Mouse (Mus musculus) limb, embryonic 15.5 days (tissue): Measurements from ENCODE around the gene Ap1m2. TPM values are rescaled to one million over a fixed set of nuclear protein-coding genes. Genes with fewer than 3 reads are reported as not detected.
A peak's percentile ranks its signal among the peaks of the same experiment; 100 is the strongest.

Experiments
- ATAC-seq: fragments of 200-750 bp; cut with Nextera tagmentation; 2 replicates; pipeline ENCODE4 v1.8.0; 2017; ENCODE audit warnings: low read depth, moderate TSS enrichment; ENCODE audit not compliant: insufficient number of reproducible peaks, low FRiP score, low TSS enrichment
- H3K27ac ChIP-seq: fragments of 300-500 bp; sonication (generic); 2 replicates; pipeline ENCODE4 v1.5.1; 2015; ENCODE audit warnings: moderate library complexity, mild to moderate bottlenecking, inconsistent platforms
- H3K27me3 ChIP-seq: fragments of 300-500 bp; sonication (generic); 2 replicates; pipeline ENCODE4 v1.6.1; 2015; ENCODE audit warnings: inconsistent platforms
- H3K36me3 ChIP-seq: fragments of 300-500 bp; sonication (generic); 2 replicates; pipeline ENCODE4 v1.6.1; 2015; ENCODE audit warnings: inconsistent platforms
- H3K4me1 ChIP-seq: fragments of 300-500 bp; sonication (generic); 2 replicates; pipeline ENCODE4 v1.6.1; 2015; ENCODE audit warnings: inconsistent platforms
- H3K4me2 ChIP-seq: fragments of 300-500 bp; sonication (generic); 2 replicates; pipeline ENCODE4 v1.6.1; 2015; ENCODE audit warnings: mild to moderate bottlenecking, inconsistent platforms
- H3K4me3 ChIP-seq: fragments of 300-500 bp; sonication (generic); 2 replicates; pipeline ENCODE4 v1.5.1; 2015; ENCODE audit warnings: mild to moderate bottlenecking, inconsistent platforms
- H3K9ac ChIP-seq: fragments of 300-500 bp; sonication (generic); 2 replicates; pipeline ENCODE4 v1.6.1; 2015; ENCODE audit warnings: inconsistent platforms
- H3K9me3 ChIP-seq: fragments of 300-500 bp; sonication (generic); 2 replicates; pipeline ENCODE4 v1.6.1; 2016; ENCODE audit warnings: inconsistent platforms
- WGBS: fragments of 180-500 bp; shearing (Covaris S2); methylation state at CpG from one replicate; pipeline ENCODE4 v1.1.7; 2015; 5-methylcytosine and 5-hydroxymethylcytosine counted together
- polyA plus RNA-seq: library from polyadenylated mRNA; unstranded; fragments of >200 nt; fragmentation: Nextera tagmentation; extraction: Ambion mirVana; gene quantifications from 2 replicates; pipeline ENCODE4 v1.2.1, GENCODE M21; 2015

Ap1m2 gene
- polyA plus RNA-seq: 42.3 and 43.2 TPM in 2 replicates

- H3K27ac ChIP-seq: no peak within 1 kb of the TSS
- H3K9me3 ChIP-seq: no peaks in the 10 kb centered on the region
- ATAC-seq: no peak
- 14% methylated on average over 32 of the region's 35 CpGs for WGBS
- H3K36me3 ChIP-seq: no peaks in the 10 kb centered on the region
- H3K4me3 ChIP-seq: peak within 1 kb of the TSS; percentile 33
- peaks cover 17% of the 10 kb centered on the region for H3K27me3 ChIP-seq
- H3K4me2 ChIP-seq: peak within 1 kb of the TSS; percentile 7
- peaks cover 20% of the 10 kb centered on the region for H3K4me1 ChIP-seq
- no peak within 1 kb of the TSS; the same call in 1 of the 2 replicates for H3K9ac ChIP-seq
These were observed at the start of gene Ap1m2 for GRCm38 (mm10) chr9:21312134-21312533. TSS of gene Ap1m2 (minus strand) at chr9:21312337.

- Histone ChIP-seq H3K9me3 (no peaks in the 10 kb centered on the region), H3K4me2 (no peak overlapping the region), H3K27ac (no peak overlapping the region), H3K9ac (no peak overlapping the region), H3K4me1 (peaks cover 13% of the 10 kb centered on the region; the same call in 1 of the 2 replicates), H3K4me3 (no peak overlapping the region), H3K27me3 (peaks cover 5% of the 10 kb centered on the region; the same call in 1 of the 2 replicates), H3K36me3 (peaks cover 35% of the 10 kb centered on the region)
- WGBS: 0% methylated on average over 1 of the region's 1 CpGs
- ATAC-seq: peak; percentile 20; the same call in 1 of the 2 replicates
These were observed 45.0 kb upstream of the Ap1m2 start for GRCm38 (mm10) chr9:21356981-21357718.

- 75% methylated on average over 6 of the region's 6 CpGs for WGBS
- peak; percentile 13; the same call in 1 of the 2 replicates for ATAC-seq
- Histone ChIP-seq H3K4me2 (no peak overlapping the region), H3K9me3 (no peaks in the 10 kb centered on the region), H3K4me1 (peaks cover 14% of the 10 kb centered on the region; the same call in 1 of the 2 replicates), H3K27ac (peak overlapping the region; percentile 59), H3K27me3 (no peaks in the 10 kb centered on the region), H3K36me3 (peaks cover 53% of the 10 kb centered on the region), H3K9ac (no peak overlapping the region), H3K4me3 (no peak overlapping the region)
These were observed 42.7 kb upstream of the Ap1m2 start for GRCm38 (mm10) chr9:21354796-21355195.

- H3K4me2 ChIP-seq: no peak overlapping the region
- peaks cover 66% of the 10 kb centered on the region for H3K36me3 ChIP-seq
- H3K4me3 ChIP-seq: no peak overlapping the region
- peak overlapping the region; percentile 59 for H3K27ac ChIP-seq
- H3K4me1 ChIP-seq: peaks cover 14% of the 10 kb centered on the region; the same call in 1 of the 2 replicates
- WGBS: 56% methylated on average over 2 of the region's 2 CpGs
- no peaks in the 10 kb centered on the region for H3K9me3 ChIP-seq
- no peak overlapping the region for H3K9ac ChIP-seq
- H3K27me3 ChIP-seq: no peaks in the 10 kb centered on the region
- no peak for ATAC-seq
These were observed 41.2 kb upstream of the Ap1m2 start for GRCm38 (mm10) chr9:21353373-21353686.

- no peak for ATAC-seq
- peaks cover 72% of the 10 kb centered on the region for H3K36me3 ChIP-seq
- H3K4me3 ChIP-seq: no peak overlapping the region
- H3K4me1 ChIP-seq: peaks cover 14% of the 10 kb centered on the region; the same call in 1 of the 2 replicates
- no peak overlapping the region for H3K4me2 ChIP-seq
- H3K9me3 ChIP-seq: no peaks in the 10 kb centered on the region
- no peak overlapping the region for H3K9ac ChIP-seq
- peak overlapping the region; percentile 59 for H3K27ac ChIP-seq
- 32% methylated on average over 20 of the region's 20 CpGs for WGBS
- H3K27me3 ChIP-seq: no peaks in the 10 kb centered on the region
These were observed 40.6 kb upstream of the Ap1m2 start for GRCm38 (mm10) chr9:21352463-21353372.

- no peak for ATAC-seq
- Histone ChIP-seq H3K4me3 (no peak overlapping the region), H3K9ac (no peak overlapping the region), H3K27me3 (no peaks in the 10 kb centered on the region), H3K4me1 (peaks cover 14% of the 10 kb centered on the region; the same call in 1 of the 2 replicates), H3K36me3 (peaks cover 81% of the 10 kb centered on the region), H3K9me3 (no peaks in the 10 kb centered on the region), H3K27ac (no peak overlapping the region; the same call in 1 of the 2 replicates), H3K4me2 (no peak overlapping the region)
- 94% methylated on average over 4 of the region's 4 CpGs for WGBS
These were observed 39.7 kb upstream of the Ap1m2 start for GRCm38 (mm10) chr9:21351702-21352377.

GRCm38 (mm10) chr9:21351178-21351577 lies 39.0 kb upstream of the Ap1m2 start:
- Histone ChIP-seq H3K4me3 (no peak overlapping the region), H3K36me3 (peaks cover 85% of the 10 kb centered on the region), H3K27me3 (no peaks in the 10 kb centered on the region), H3K9ac (no peak overlapping the region), H3K4me2 (no peak overlapping the region), H3K4me1 (peaks cover 14% of the 10 kb centered on the region; the same call in 1 of the 2 replicates), H3K9me3 (no peaks in the 10 kb centered on the region), H3K27ac (no peak overlapping the region)
- ATAC-seq: no peak
- WGBS: 87% methylated on average over 7 of the region's 7 CpGs

- peaks cover 10% of the 10 kb centered on the region; the same call in 1 of the 2 replicates for H3K4me1 ChIP-seq
- WGBS: 81% methylated on average over 3 of the region's 3 CpGs
- ATAC-seq: no peak
- H3K27ac ChIP-seq: no peak overlapping the region
- H3K9me3 ChIP-seq: no peaks in the 10 kb centered on the region
- H3K4me2 ChIP-seq: no peak overlapping the region
- no peak overlapping the region for H3K9ac ChIP-seq
- peaks cover 88% of the 10 kb centered on the region for H3K36me3 ChIP-seq
- no peak overlapping the region for H3K4me3 ChIP-seq
- H3K27me3 ChIP-seq: no peaks in the 10 kb centered on the region
These were observed 36.0 kb upstream of the Ap1m2 start for GRCm38 (mm10) chr9:21348152-21348551.

- Histone ChIP-seq H3K4me3 (no peak overlapping the region), H3K27ac (no peak overlapping the region), H3K9ac (no peak overlapping the region), H3K9me3 (no peaks in the 10 kb centered on the region), H3K4me2 (no peak overlapping the region), H3K4me1 (no peaks in the 10 kb centered on the region), H3K27me3 (no peaks in the 10 kb centered on the region), H3K36me3 (peaks cover 90% of the 10 kb centered on the region)
- ATAC-seq: no peak
- 68% methylated on average over 16 of the region's 16 CpGs for WGBS
These were observed 34.7 kb upstream of the Ap1m2 start for GRCm38 (mm10) chr9:21346627-21347365.

GRCm38 (mm10) chr9:21340411-21340810 lies 28.3 kb upstream of the Ap1m2 start:
- Histone ChIP-seq H3K9ac (no peak overlapping the region), H3K27me3 (no peaks in the 10 kb centered on the region), H3K4me3 (no peak overlapping the region), H3K36me3 (peaks cover 50% of the 10 kb centered on the region), H3K4me1 (peaks cover 7% of the 10 kb centered on the region), H3K27ac (no peak overlapping the region), H3K4me2 (no peak overlapping the region), H3K9me3 (no peaks in the 10 kb centered on the region)
- no peak for ATAC-seq
- WGBS: 84% methylated on average over 4 of the region's 4 CpGs

GRCm38 (mm10) chr9:21337652-21338051 lies 25.5 kb upstream of the Ap1m2 start:
- 16% methylated on average over 19 of the region's 20 CpGs for WGBS
- no peaks in the 10 kb centered on the region for H3K9me3 ChIP-seq
- peaks cover 22% of the 10 kb centered on the region for H3K36me3 ChIP-seq
- 0 out of 2 replicates have a peak overlapping the region, but pooled peaks have one; percentile 22 for H3K27ac ChIP-seq
- H3K4me2 ChIP-seq: peak overlapping the region; percentile 34
- peak overlapping the region; percentile 32 for H3K4me3 ChIP-seq
- no peaks in the 10 kb centered on the region for H3K27me3 ChIP-seq
- 0 out of 2 replicates have a peak overlapping the region, but pooled peaks have one; percentile 5 for H3K9ac ChIP-seq
- peaks cover 11% of the 10 kb centered on the region for H3K4me1 ChIP-seq
- 0 out of 2 replicates have a peak, but pooled peaks have one; percentile 67 for ATAC-seq
